Mouse (Mus musculus) kidney, embryonic 15.5 days (tissue): ENCODE measurements at regions not wholly inside any gene's neighbourhood (a gene's known extent, or its start where the extent isn't known, plus 50 kb on each side); places are given as distances from the start of the nearest gene placed in this dataset.
"Not testable (repeated sequence)": the region's sequence is repeated elsewhere in the genome, so short reads cannot be mapped to it uniquely, and the experiment has no call there.

Experiments
- ATAC-seq: fragments of 200-750 bp; cut with Nextera tagmentation; replicated peaks from 2 replicates; pipeline ENCODE4 v1.8.0; 2017; ENCODE audit warnings: moderate TSS enrichment; ENCODE audit not compliant: low FRiP score
- H3K27ac ChIP-seq: fragments of 300-500 bp; sonication (generic); 2 replicates; pipeline ENCODE4 v1.5.1; 2015; ENCODE audit warnings: mild to moderate bottlenecking, inconsistent platforms
- H3K27me3 ChIP-seq: fragments of 300-500 bp; sonication (generic); 2 replicates; pipeline ENCODE4 v1.6.1; 2015; ENCODE audit warnings: inconsistent platforms
- H3K36me3 ChIP-seq: fragments of 300-500 bp; sonication (generic); 2 replicates; pipeline ENCODE4 v1.6.1; 2015; ENCODE audit warnings: inconsistent platforms
- H3K4me1 ChIP-seq: fragments of 300-500 bp; sonication (generic); 2 replicates; pipeline ENCODE4 v1.6.1; 2015; ENCODE audit warnings: inconsistent platforms
- H3K4me2 ChIP-seq: fragments of 300-500 bp; sonication (generic); 2 replicates; pipeline ENCODE4 v1.6.1; 2015; ENCODE audit warnings: moderate library complexity, mild to moderate bottlenecking, inconsistent platforms
- H3K4me3 ChIP-seq: fragments of 300-500 bp; sonication (generic); replicated peaks from 2 replicates; pipeline ENCODE4 v1.5.1; 2015; ENCODE audit warnings: mild to moderate bottlenecking, inconsistent platforms
- H3K9ac ChIP-seq: fragments of 300-500 bp; sonication (generic); 2 replicates; pipeline ENCODE4 v1.6.1; 2015; ENCODE audit warnings: mild to moderate bottlenecking, inconsistent platforms
- H3K9me3 ChIP-seq: fragments of 300-500 bp; sonication (generic); replicated peaks from 2 replicates; pipeline ENCODE4 v1.6.1; 2016; ENCODE audit warnings: inconsistent platforms
- WGBS: fragments of 180-500 bp; shearing (Covaris S2); methylation state at CpG from one replicate; pipeline ENCODE4 v1.1.7; 2015; ENCODE audit warnings: mixed read lengths; 5-methylcytosine and 5-hydroxymethylcytosine counted together

DNA sequence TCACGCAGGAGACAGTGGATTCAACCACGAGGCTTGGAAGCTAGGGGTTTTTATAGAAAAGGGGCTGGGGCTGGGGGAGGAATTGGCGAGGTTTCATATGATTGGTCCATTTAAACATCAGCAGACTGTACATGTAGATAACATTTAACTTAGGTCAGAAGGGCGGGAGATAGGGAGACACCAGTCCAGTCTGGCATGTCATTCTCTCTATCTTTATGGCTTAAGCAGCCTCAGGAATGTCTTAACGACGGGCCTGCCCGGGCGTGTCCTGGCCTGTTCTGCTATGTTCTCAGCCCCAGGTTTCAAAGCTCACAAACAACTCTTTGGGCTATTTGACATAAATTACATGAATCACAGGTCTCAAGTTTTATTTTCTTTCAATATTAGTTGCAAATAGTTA lies 910.6 kb downstream of the Abca13 start:
- not testable (repeated sequence) for ATAC-seq, H3K9ac ChIP-seq
- WGBS, result 58% methylated on average over 8 of the region's 8 CpGs

DNA sequence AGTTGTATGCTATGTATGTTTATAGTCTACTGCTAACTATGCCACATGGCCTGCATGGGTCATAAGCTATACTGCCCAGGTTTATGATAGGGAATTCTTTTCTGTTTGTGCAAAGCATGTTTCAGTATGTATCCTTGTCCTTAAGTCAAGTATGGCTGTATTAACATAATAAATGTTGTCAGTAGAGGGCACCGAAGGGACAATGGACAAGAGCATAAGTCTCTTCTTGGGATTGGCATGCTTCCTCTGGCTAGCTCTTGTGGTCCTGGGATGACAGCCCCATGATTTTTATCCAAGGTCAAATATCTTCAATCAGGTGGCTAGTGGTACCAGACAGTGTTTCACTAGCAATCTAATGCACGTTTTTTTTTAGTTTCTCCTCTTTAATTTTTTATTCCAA lies 913.3 kb downstream of the Abca13 start:
- H3K4me3 ChIP-seq, result no peak overlapping the region
- 84% methylated on average over 2 of the region's 2 CpGs for whole genome bisulfite sequencing
- no peaks in the 10 kb centered on the region for H3K4me1 ChIP-seq
- H3K9me3 ChIP-seq, result no peaks in the 10 kb centered on the region
- H3K9ac ChIP-seq, result no peak overlapping the region
- H3K36me3 ChIP-seq, result no peaks in the 10 kb centered on the region
- no peak overlapping the region for H3K27ac ChIP-seq
- no peak overlapping the region for H3K4me2 ChIP-seq
- H3K27me3 ChIP-seq, result no peaks in the 10 kb centered on the region
- ATAC-seq, result no peak

More for the DNA sequence above, 910.6 kb downstream of the Abca13 start:
- not testable (repeated sequence) for H3K27ac ChIP-seq, H3K4me1 ChIP-seq, H3K9me3 ChIP-seq, H3K27me3 ChIP-seq, H3K4me2 ChIP-seq, H3K36me3 ChIP-seq, H3K4me3 ChIP-seq

DNA sequence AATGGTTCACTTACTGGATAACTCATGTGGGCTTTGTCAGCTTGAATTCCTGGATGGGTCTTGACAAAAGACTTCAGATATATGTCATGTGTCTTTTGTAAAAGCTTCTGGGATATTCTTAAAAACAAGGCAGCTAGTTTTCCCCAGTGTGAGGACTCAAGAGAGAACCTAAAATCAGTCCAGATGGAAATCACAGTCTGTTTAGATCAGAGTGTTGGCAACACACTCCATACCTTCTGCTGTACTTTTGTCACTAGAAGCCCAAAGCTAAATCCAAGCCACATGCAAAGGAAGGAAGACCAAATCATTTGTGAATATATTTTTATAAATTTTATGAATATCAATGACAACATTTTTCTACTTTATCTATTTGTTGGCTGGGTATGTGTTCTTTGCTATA lies 950.4 kb downstream of the Abca13 start:
- no peaks in the 10 kb centered on the region for H3K27me3 ChIP-seq
- no peak overlapping the region for H3K27ac ChIP-seq
- H3K9me3 ChIP-seq, result no peaks in the 10 kb centered on the region

DNA sequence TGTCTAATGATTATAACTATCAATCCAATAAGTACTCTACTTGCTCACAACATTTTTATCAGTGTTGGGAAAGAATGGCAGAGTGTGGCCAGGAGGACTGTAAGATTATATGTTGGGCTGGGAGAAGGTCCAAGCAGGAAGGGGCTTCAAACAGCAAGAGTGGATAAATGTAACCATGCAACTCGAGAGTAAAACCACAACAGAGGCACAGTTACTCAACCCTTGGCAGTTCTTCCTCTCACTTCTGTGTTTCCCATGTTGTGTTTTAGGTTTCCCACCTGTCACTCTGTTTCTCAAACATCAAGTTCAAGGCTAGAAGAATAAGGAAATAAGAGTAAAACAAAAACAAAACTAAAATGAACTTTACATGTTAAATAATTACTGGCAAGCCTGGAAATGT lies 957.4 kb downstream of the Abca13 start:
- ATAC-seq, result no peak
- no peaks in the 10 kb centered on the region for H3K4me1 ChIP-seq
- no peaks in the 10 kb centered on the region for H3K9me3 ChIP-seq
- H3K27me3 ChIP-seq, result no peaks in the 10 kb centered on the region
- no peak overlapping the region for H3K9ac ChIP-seq
- 78% methylated on average over 1 of the region's 1 CpGs for WGBS
- no peak overlapping the region for H3K27ac ChIP-seq
- no peak overlapping the region for H3K4me3 ChIP-seq
- H3K36me3 ChIP-seq, result no peaks in the 10 kb centered on the region
- H3K4me2 ChIP-seq, result no peak overlapping the region

More for the DNA sequence above, 950.4 kb downstream of the Abca13 start:
- Histone ChIP-seq H3K4me1 (no peaks in the 10 kb centered on the region), H3K4me3 (no peak overlapping the region), H3K36me3 (no peaks in the 10 kb centered on the region), H3K9ac (no peak overlapping the region), H3K4me2 (no peak overlapping the region)
- ATAC-seq, result no peak

DNA sequence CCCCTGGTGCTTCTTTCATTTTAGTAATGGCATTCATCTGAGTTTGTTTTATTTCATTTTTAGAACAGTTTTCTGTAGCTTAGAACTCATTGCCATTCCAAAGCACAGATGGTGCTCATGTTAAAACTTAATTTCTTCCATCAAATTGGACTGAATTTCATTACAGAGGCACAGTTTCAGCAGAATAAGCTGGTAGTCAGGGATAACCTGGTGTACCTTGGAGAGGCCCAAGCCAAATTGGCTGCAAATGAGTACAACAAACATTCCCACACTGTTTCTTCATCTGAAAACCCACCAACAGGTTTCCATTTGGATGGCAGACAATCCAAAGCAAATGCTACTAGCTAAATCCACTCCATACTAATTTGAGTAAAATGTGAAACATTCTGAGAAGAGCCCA lies 960.2 kb upstream of the Vwc2 start:
- Histone ChIP-seq H3K36me3 (no peaks in the 10 kb centered on the region), H3K27ac (no peak overlapping the region), H3K4me2 (no peak overlapping the region), H3K4me1 (no peaks in the 10 kb centered on the region), H3K27me3 (no peaks in the 10 kb centered on the region), H3K9ac (no peak overlapping the region), H3K4me3 (no peak overlapping the region), H3K9me3 (no peaks in the 10 kb centered on the region)
- no peak for ATAC-seq

DNA sequence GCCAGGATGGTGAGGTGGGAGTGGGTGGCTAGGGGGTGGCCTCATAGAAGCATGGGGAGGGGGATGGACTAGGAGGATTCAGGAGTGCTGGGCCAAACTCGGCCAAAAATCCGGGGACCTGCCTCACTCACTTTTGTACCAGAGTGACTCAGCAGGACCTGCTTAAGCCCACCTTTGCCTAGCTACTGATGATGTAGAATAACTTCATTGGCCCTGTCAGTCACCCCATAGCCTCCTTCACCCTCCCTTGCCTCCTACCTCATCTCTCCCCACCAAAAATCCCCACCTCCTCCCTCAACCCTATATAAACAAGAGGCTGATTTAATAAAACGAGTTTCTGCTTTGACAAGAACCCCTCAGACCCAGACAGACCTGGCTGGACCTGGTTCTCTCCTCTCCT lies 920.3 kb upstream of the Vwc2 start:
- 50% methylated on average over 3 of the region's 3 CpGs for WGBS
- no peaks in the 10 kb centered on the region for H3K27me3 ChIP-seq
- H3K4me2 ChIP-seq, result no peak overlapping the region
- no peaks in the 10 kb centered on the region for H3K9me3 ChIP-seq
- H3K36me3 ChIP-seq, result no peaks in the 10 kb centered on the region
- H3K9ac ChIP-seq, result no peak overlapping the region
- H3K4me3 ChIP-seq, result no peak overlapping the region
- ATAC-seq, result no peak
- H3K27ac ChIP-seq, result no peak overlapping the region
- H3K4me1 ChIP-seq, result no peaks in the 10 kb centered on the region

- Histone ChIP-seq H3K4me1 (no peaks in the 10 kb centered on the region), H3K4me2 (no peak overlapping the region), H3K36me3 (no peaks in the 10 kb centered on the region), H3K9me3 (no peaks in the 10 kb centered on the region), H3K4me3 (no peak overlapping the region), H3K9ac (no peak overlapping the region), H3K27me3 (no peaks in the 10 kb centered on the region), H3K27ac (no peak overlapping the region)
- 75% methylated on average over 2 of the region's 2 CpGs for WGBS
- no peak for ATAC-seq
These were observed 919.2 kb upstream of the Vwc2 start for GRCm38 (mm10) chr11:10194774-10195173.

DNA sequence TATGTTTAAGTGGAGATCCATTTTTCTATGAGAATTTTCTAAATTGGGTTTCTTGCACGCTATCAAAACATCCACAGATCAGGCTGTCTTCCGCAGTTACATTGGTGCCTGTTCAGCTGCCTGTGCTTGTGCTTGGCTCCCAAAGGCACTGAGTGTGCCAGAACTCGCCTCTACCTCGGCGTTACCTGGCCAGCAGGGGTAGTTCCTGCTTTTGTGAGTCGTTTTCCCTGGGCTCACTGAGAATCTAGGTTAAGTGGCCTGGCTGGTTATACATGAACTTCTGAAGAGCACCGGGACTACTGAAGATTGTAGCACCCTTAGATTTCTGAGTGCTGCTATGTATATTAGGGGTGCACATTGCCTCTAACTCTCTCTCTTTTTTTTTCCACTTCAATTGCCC lies 913.0 kb upstream of the Vwc2 start:
- H3K9me3 ChIP-seq, result no peaks in the 10 kb centered on the region
- H3K27ac ChIP-seq, result no peak overlapping the region
- 84% methylated on average over 7 of the region's 7 CpGs for WGBS
- no peaks in the 10 kb centered on the region for H3K36me3 ChIP-seq
- H3K4me1 ChIP-seq, result no peaks in the 10 kb centered on the region
- H3K4me2 ChIP-seq, result no peak overlapping the region
- no peak for ATAC-seq
- no peaks in the 10 kb centered on the region for H3K27me3 ChIP-seq
- H3K9ac ChIP-seq, result no peak overlapping the region
- no peak overlapping the region for H3K4me3 ChIP-seq

DNA sequence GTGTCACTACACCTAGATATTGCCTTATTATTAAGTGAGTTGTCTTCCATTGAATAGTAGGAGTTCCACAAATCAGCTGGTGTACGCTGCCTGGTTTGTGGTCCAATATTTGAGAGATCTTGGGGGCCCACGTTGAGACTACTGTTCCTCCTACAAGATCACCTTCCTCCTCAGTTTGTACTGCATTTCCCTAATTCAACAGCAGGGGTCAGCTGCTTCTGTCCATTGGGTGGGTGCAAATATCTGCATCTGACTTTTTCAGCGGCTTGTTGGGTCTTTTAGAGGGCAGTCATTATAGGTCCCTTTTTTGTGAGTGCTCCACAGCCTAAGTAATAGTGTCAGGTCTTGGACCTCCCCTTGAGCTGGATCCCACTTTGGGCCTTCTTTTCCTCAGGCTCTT lies 908.8 kb upstream of the Vwc2 start:
- Histone ChIP-seq H3K36me3 (no peaks in the 10 kb centered on the region), H3K27me3 (no peaks in the 10 kb centered on the region), H3K4me2 (no peak overlapping the region), H3K9ac (no peak overlapping the region), H3K27ac (no peak overlapping the region), H3K4me1 (no peaks in the 10 kb centered on the region), H3K4me3 (no peak overlapping the region), H3K9me3 (no peaks in the 10 kb centered on the region)
- 80% methylated on average over 3 of the region's 3 CpGs for WGBS
- ATAC-seq, result no peak
